Mouse (Mus musculus) fibroblast of lung, adult 2 months (primary cell): ENCODE results near the gene Gm29644.
"Not testable (repeated sequence)": the region's sequence is repeated elsewhere in the genome, so short reads cannot be mapped to it uniquely, and the experiment has no call there.

ENCODE experiments used
- DNase-seq: peaks from one replicate; pipeline ENCODE4 v3.0.0-alpha.2; 2011; ENCODE audit warnings: low read depth

Gm29644 gene

DNA sequence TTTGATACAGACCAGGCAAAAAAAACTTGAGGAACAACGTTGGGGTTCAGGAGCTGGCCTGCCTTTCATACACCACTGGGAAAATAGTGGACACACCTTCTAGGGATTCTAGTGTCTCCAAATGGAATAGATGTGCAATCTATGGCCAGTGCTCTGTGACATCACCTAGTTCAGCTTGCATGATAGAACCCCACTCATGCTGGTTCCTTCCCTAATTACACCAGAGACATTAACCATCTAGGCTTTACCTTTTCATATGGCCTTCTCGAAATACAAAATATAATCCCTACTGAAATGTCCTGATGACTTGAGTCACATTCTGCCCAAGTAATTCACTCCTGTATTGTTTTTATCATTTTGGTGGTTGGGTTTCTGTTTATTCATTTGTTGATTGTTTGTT lies at the start of gene Gm29644, which contains the start of gene Gm29423:
TSS of gene Gm29644 (minus strand) at position 157 of the 400 bp plus-strand sequence.
TSS of gene Gm29423 (minus strand) at position 101 of the 400 bp plus-strand sequence.
- not testable (repeated sequence) for DNase-seq

DNA sequence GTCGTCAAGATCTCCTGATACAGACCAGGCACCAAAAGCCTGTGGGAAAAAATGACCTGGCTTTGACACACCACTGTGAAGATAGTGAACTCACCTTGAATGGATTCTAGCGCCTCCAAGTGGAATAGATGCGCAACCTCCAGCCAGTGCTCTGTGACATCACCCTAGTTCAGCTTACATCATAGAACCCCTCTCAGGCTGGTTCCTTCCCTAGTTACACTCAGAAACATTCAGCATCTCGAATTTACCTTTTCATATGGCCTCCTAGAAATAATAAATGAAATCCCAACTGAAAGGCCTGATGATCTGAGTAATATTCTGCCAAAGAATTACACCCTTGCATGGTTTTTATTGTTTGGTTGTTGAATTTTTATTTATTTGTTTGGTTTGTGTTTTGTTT lies 29.6 kb downstream of the Gm29644 start, which contains the start of gene Gm21118:
TSS of gene Gm21118 (minus strand) at position 101 of the 400 bp plus-strand sequence.
- DNase-seq, result not testable (repeated sequence)
